Mouse (Mus musculus): ENCODE data around the gene Olfr1438-ps1.
"Not testable (repeated sequence)": the region's sequence is repeated elsewhere in the genome, so short reads cannot be mapped to it uniquely, and the experiment has no call there.

Olfr1438-ps1 gene

DNA sequence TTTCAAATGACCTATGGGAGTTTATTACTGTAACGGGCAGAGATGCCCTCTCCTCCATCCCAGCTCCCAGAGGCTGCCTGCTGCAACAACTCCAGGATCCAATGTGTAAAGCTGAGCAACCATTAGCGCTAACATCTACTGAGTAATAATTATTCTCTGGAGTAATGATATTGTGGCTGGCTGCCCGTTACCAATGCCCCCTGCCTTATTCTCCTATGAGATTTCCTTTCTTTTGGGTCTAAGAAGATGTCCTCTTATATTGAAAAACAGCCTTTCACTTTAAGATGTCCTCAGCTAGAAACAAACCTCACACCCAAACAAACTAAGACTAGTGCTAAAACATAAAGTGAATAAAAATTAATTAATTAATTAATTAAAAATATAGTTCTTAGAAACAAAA is at the start of gene Olfr1438-ps1:
Gene Olfr1438-ps1 (minus strand): TSS at position 101 of the 400 bp plus-strand sequence.
- DNase-seq (ENCODE audit: low spot score in 2 of 2), result no peak

GRCm38 (mm10) chr19:12374465-12375025 is 38.8 kb upstream of the Olfr1438-ps1 start:
- peak; percentile 7 to 68 for DNase-seq (ENCODE audit: low spot score in 2 of 2)

DNA sequence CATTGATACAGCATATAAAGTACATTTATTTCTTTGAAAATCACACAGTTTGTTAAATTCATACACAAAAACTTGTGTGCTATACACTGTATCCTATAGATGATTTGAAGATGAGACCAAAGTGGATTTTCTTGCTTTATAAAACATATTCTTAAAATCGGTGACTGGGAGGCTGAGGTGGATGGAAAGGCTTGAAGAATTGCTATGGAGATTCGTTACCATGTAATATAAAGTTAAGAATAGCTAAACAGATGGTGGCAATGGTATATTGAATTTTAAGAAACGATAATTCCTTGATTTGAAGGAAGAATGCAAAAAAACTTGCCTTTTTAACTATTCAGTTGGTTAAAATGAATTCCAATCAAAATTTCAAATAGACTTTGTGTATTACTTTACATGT is 37.3 kb upstream of the Olfr1438-ps1 start:
- no peak for DNase-seq (ENCODE audit: low spot score in 2 of 2)

- no peak for DNase-seq (ENCODE audit: low spot score in 2 of 2)
Observed at GRCm38 (mm10) chr19:12325001-12325400, 10.7 kb downstream of the Olfr1438-ps1 start, which contains the start of gene Olfr1437. Gene Olfr1437 (minus strand): TSS chr19:12325101.

- DNase-seq (ENCODE audit: low spot score in 2 of 2), result not testable (repeated sequence)
Observed at GRCm38 (mm10) chr19:12299030-12299429, 36.7 kb downstream of the Olfr1438-ps1 start, which contains the start of gene Olfr1436. Gene Olfr1436 (minus strand): TSS chr19:12299130.

DNA sequence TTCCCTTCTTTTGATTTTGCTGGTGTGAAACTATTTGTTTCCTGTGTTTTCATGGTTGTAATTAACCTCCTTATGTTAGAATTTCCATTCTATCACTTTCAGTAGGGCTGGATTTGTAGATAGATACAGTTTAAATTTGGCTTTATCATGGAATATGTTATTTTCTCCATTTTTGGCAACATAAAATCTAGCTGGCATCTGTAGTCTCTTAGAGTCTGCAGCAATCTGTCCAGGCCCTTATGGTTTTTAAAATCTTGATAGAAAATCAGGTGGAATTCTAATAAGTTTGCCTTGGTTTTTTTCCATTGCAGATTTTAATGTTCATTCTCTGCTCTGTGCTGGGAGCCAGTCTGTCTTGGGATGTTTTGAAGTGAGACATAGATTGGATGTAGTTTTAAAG is 42.7 kb downstream of the Olfr1438-ps1 start:
- DNase-seq (ENCODE audit: low spot score in 2 of 2), result peak; percentile 0 to 13

DNA sequence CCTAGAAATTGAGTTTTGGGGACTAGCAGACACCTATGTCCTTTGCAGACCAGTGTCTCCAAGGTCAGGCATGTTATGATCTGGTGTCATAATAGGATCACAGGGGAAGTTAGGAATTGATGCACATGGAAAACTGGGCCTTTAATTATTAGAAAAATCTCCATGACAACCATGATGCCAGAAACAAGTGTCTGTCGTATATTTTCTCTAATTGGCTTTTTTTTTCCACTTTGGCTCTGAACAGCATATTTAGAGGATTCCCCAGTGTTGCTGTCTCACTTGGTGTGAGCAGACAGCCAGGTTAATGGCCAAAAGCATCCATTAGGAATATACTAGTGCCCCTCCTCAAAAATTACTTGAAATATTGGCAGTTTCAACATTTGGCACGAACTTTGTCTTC is 56.2 kb downstream of the Olfr1438-ps1 start, which contains the start of gene Olfr1434:
Gene Olfr1434 (plus strand): TSS at position 301 of the 400 bp plus-strand sequence.
- DNase-seq (ENCODE audit: low spot score in 2 of 2), result no peak

Measured in frontal cortex, postnatal 36 days (tissue).